Mouse (Mus musculus) stomach, embryonic 14.5 days (tissue): ENCODE measurements at regions not wholly inside any gene's neighbourhood (a gene's known extent, or its start where the extent isn't known, plus 50 kb on each side); places are given as distances from the start of the nearest gene placed in this dataset.

ENCODE experiments used
- ATAC-seq: fragments of 200-750 bp; cut with Nextera tagmentation; 2 replicates; pipeline ENCODE4 v1.8.0; 2017; ENCODE audit warnings: low read depth, moderate TSS enrichment; ENCODE audit not compliant: insufficient number of reproducible peaks, insufficient read depth, low FRiP score
- H3K27ac ChIP-seq: fragments of 300-500 bp; sonication (generic); 2 replicates; pipeline ENCODE4 v1.5.1; 2014; ENCODE audit warnings: mild to moderate bottlenecking, low read length, moderate library complexity, mixed read lengths
- H3K27me3 ChIP-seq: fragments of 300-500 bp; sonication (generic); 2 replicates; pipeline ENCODE4 v1.6.1; 2014; ENCODE audit warnings: low read length, control low read depth, mixed read lengths; ENCODE audit not compliant: control insufficient read depth, insufficient read depth
- H3K36me3 ChIP-seq: fragments of 300-500 bp; sonication (generic); 2 replicates; pipeline ENCODE4 v1.6.1; 2014; ENCODE audit warnings: mild to moderate bottlenecking, control low read depth, low read length, moderate library complexity, mixed read lengths; ENCODE audit not compliant: control insufficient read depth, insufficient read depth
- H3K4me1 ChIP-seq: fragments of 300-500 bp; sonication (generic); 2 replicates; pipeline ENCODE4 v1.6.1; 2014; ENCODE audit warnings: low read length, control low read depth, mixed read lengths; ENCODE audit not compliant: control insufficient read depth, insufficient read depth
- H3K4me2 ChIP-seq: fragments of 300-500 bp; sonication (generic); replicated peaks from 2 replicates; pipeline ENCODE4 v1.6.1; 2014; ENCODE audit warnings: low read depth, low read length, control low read depth
- H3K4me3 ChIP-seq: fragments of 300-500 bp; sonication (generic); 2 replicates; pipeline ENCODE4 v1.5.1; 2014; ENCODE audit warnings: low read depth, low read length, control low read depth
- H3K9ac ChIP-seq: fragments of 300-500 bp; sonication (generic); replicated peaks from 2 replicates; pipeline ENCODE4 v1.6.1; 2014; ENCODE audit warnings: low read depth, mild to moderate bottlenecking, control low read depth, low read length, moderate library complexity, mixed read lengths
- H3K9me3 ChIP-seq: fragments of 300-500 bp; sonication (generic); 2 replicates; pipeline ENCODE4 v1.6.1; 2016; ENCODE audit warnings: low read depth, low read length, control low read depth; ENCODE audit not compliant: control insufficient read depth
- WGBS: fragments of 180-500 bp; shearing (Covaris S2); extraction: QIAGEN DNeasy Blood & Tissue Kit; methylation state at CpG from one replicate; pipeline ENCODE4 v1.1.7; 2014; 5-methylcytosine and 5-hydroxymethylcytosine counted together

GRCm38 (mm10) chr13:102113941-102114340 is 345.9 kb upstream of the Pik3r1 start:
- ATAC-seq, result no peak
- H3K9ac ChIP-seq, result no peak overlapping the region
- no peaks in the 10 kb centered on the region for H3K36me3 ChIP-seq
- WGBS, result 87% methylated on average over 5 of the region's 5 CpGs
- H3K4me3 ChIP-seq, result no peak overlapping the region
- no peaks in the 10 kb centered on the region for H3K27me3 ChIP-seq
- H3K9me3 ChIP-seq, result no peaks in the 10 kb centered on the region
- no peak overlapping the region for H3K27ac ChIP-seq
- no peaks in the 10 kb centered on the region for H3K4me1 ChIP-seq
- H3K4me2 ChIP-seq, result no peak overlapping the region

- H3K27me3 ChIP-seq, result no peaks in the 10 kb centered on the region
- 92% methylated on average over 6 of the region's 6 CpGs for WGBS
Observed at GRCm38 (mm10) chr13:102122341-102122740, 354.3 kb upstream of the Pik3r1 start.

GRCm38 (mm10) chr13:102127933-102128430 is 360.0 kb upstream of the Pik3r1 start:
- ATAC-seq, result no peak
- Histone ChIP-seq H3K4me2 (no peak overlapping the region), H3K27me3 (no peaks in the 10 kb centered on the region), H3K9me3 (no peaks in the 10 kb centered on the region), H3K4me3 (no peak overlapping the region), H3K4me1 (no peaks in the 10 kb centered on the region), H3K36me3 (no peaks in the 10 kb centered on the region), H3K9ac (no peak overlapping the region), H3K27ac (no peak overlapping the region)
- 75% methylated on average over 4 of the region's 4 CpGs for WGBS

More at GRCm38 (mm10) chr13:102122341-102122740, 354.3 kb upstream of the Pik3r1 start:
- no peak for ATAC-seq
- H3K4me1 ChIP-seq, result no peaks in the 10 kb centered on the region
- no peak overlapping the region for H3K4me3 ChIP-seq
- H3K27ac ChIP-seq, result no peak overlapping the region
- no peaks in the 10 kb centered on the region for H3K9me3 ChIP-seq
- H3K36me3 ChIP-seq, result no peaks in the 10 kb centered on the region
- H3K4me2 ChIP-seq, result no peak overlapping the region
- H3K9ac ChIP-seq, result no peak overlapping the region

GRCm38 (mm10) chr13:102131459-102131858 is 363.4 kb upstream of the Pik3r1 start:
- Histone ChIP-seq H3K4me2 (no peak overlapping the region), H3K27ac (no peak overlapping the region), H3K4me1 (no peaks in the 10 kb centered on the region), H3K27me3 (no peaks in the 10 kb centered on the region), H3K9ac (no peak overlapping the region), H3K36me3 (no peaks in the 10 kb centered on the region), H3K4me3 (no peak overlapping the region), H3K9me3 (no peaks in the 10 kb centered on the region)
- 87% methylated on average over 2 of the region's 2 CpGs for WGBS
- ATAC-seq, result no peak

GRCm38 (mm10) chr13:102132154-102132553 is 364.1 kb upstream of the Pik3r1 start:
- no peak overlapping the region for H3K4me3 ChIP-seq
- H3K4me2 ChIP-seq, result no peak overlapping the region
- WGBS, result 70% methylated on average over 5 of the region's 5 CpGs
- H3K27me3 ChIP-seq, result no peaks in the 10 kb centered on the region
- no peak overlapping the region for H3K27ac ChIP-seq
- H3K9ac ChIP-seq, result no peak overlapping the region
- no peaks in the 10 kb centered on the region for H3K36me3 ChIP-seq
- no peaks in the 10 kb centered on the region for H3K4me1 ChIP-seq
- H3K9me3 ChIP-seq, result no peaks in the 10 kb centered on the region
- no peak for ATAC-seq

GRCm38 (mm10) chr13:102132696-102133095 is 364.7 kb upstream of the Pik3r1 start:
- no peak overlapping the region for H3K27ac ChIP-seq
- H3K36me3 ChIP-seq, result no peaks in the 10 kb centered on the region
- no peaks in the 10 kb centered on the region for H3K27me3 ChIP-seq
- no peak overlapping the region for H3K4me3 ChIP-seq
- 64% methylated on average over 2 of the region's 2 CpGs for WGBS
- no peaks in the 10 kb centered on the region for H3K9me3 ChIP-seq
- ATAC-seq, result no peak
- no peak overlapping the region for H3K4me2 ChIP-seq
- no peaks in the 10 kb centered on the region for H3K4me1 ChIP-seq
- H3K9ac ChIP-seq, result no peak overlapping the region

GRCm38 (mm10) chr13:102135210-102135609 is 367.2 kb upstream of the Pik3r1 start:
- H3K4me2 ChIP-seq, result no peak overlapping the region
- no peak overlapping the region for H3K27ac ChIP-seq
- H3K9ac ChIP-seq, result no peak overlapping the region
- ATAC-seq, result no peak
- H3K27me3 ChIP-seq, result no peaks in the 10 kb centered on the region
- no peak overlapping the region for H3K4me3 ChIP-seq
- H3K36me3 ChIP-seq, result no peaks in the 10 kb centered on the region
- no peaks in the 10 kb centered on the region for H3K4me1 ChIP-seq
- H3K9me3 ChIP-seq, result no peaks in the 10 kb centered on the region

GRCm38 (mm10) chr13:102142986-102143385 is 375.0 kb upstream of the Pik3r1 start:
- Histone ChIP-seq H3K4me2 (no peak overlapping the region), H3K4me1 (no peaks in the 10 kb centered on the region), H3K36me3 (no peaks in the 10 kb centered on the region), H3K27me3 (no peaks in the 10 kb centered on the region), H3K27ac (no peak overlapping the region), H3K9ac (no peak overlapping the region), H3K4me3 (no peak overlapping the region), H3K9me3 (no peaks in the 10 kb centered on the region)
- 96% methylated on average over 7 of the region's 7 CpGs for WGBS
- no peak for ATAC-seq

GRCm38 (mm10) chr13:102143848-102144247 is 375.8 kb upstream of the Pik3r1 start:
- no peak for ATAC-seq
- 71% methylated on average over 2 of the region's 2 CpGs for WGBS
- no peak overlapping the region for H3K27ac ChIP-seq
- no peaks in the 10 kb centered on the region for H3K4me1 ChIP-seq
- no peak overlapping the region for H3K4me3 ChIP-seq
- no peaks in the 10 kb centered on the region for H3K27me3 ChIP-seq
- no peaks in the 10 kb centered on the region for H3K36me3 ChIP-seq
- no peaks in the 10 kb centered on the region for H3K9me3 ChIP-seq
- H3K4me2 ChIP-seq, result no peak overlapping the region
- H3K9ac ChIP-seq, result no peak overlapping the region
